Mouse (Mus musculus) liver, embryonic 14.5 days (tissue): ENCODE results near the gene Rassf8.

Experiments
- CTCF ChIP-seq: IDR thresholded peaks from 2 replicates; pipeline ENCODE4 v1.5.1; 2016; ENCODE audit warnings: antibody characterized with exemption, low read depth, control low read depth
- EP300 ChIP-seq: IDR thresholded peaks from 2 replicates; pipeline ENCODE4 v1.6.1; 2016; ENCODE audit warnings: antibody characterized with exemption, low read depth

GRCm38 (mm10) chr6:145864171-145864570 lies 117.6 kb downstream of the Rassf8 start:
- TF ChIP-seq CTCF (no peak), EP300 (no peak)
